Mouse (Mus musculus) C2C12 (cell line): ENCODE measurements around the gene Ceacam10. TPM values are rescaled to one million over a fixed set of nuclear protein-coding genes. Genes with fewer than 3 reads are reported as not detected.
A peak's percentile ranks its signal among the peaks of the same experiment; 100 is the strongest.

Experiments used
- H3K27me3 ChIP-seq: one replicate; pipeline ENCODE4 v1.6.1; 2011; ENCODE audit not compliant: control insufficient read depth, insufficient read depth, insufficient read length
- H3K36me3 ChIP-seq: one replicate; pipeline ENCODE4 v1.6.1; 2011; ENCODE audit not compliant: control insufficient read depth, insufficient read depth
- H3K4me3 ChIP-seq: one replicate; pipeline ENCODE4 v1.5.1; 2011; ENCODE audit warnings: mild to moderate bottlenecking, control low read depth; ENCODE audit not compliant: poor library complexity, insufficient read depth, severe bottlenecking
- H3K79me2 ChIP-seq: one replicate; pipeline ENCODE4 v1.6.1; 2011; ENCODE audit not compliant: control insufficient read depth, insufficient read depth
- H3K79me3 ChIP-seq: one replicate; pipeline ENCODE4 v1.6.1; 2011; ENCODE audit warnings: low read depth, control low read depth
- H3ac ChIP-seq: one replicate; pipeline ENCODE3; 2011; ENCODE audit warnings: low read depth; ENCODE audit not compliant: control insufficient read depth, insufficient read length
- CEBPB ChIP-seq: IDR thresholded peaks from one replicate; pipeline ENCODE4 v1.6.1; 2011; ENCODE audit warnings: low read depth, mild to moderate bottlenecking, control low read depth, moderate library complexity
- CTCF ChIP-seq: IDR thresholded peaks from one replicate; pipeline ENCODE4 v1.5.1; 2011; ENCODE audit not compliant: control insufficient read depth, insufficient read depth, insufficient read length
- FOSL1 ChIP-seq: IDR thresholded peaks from one replicate; pipeline ENCODE4 v1.8.0; 2011; ENCODE audit warnings: mild to moderate bottlenecking, low read length; ENCODE audit not compliant: poor library complexity, insufficient read depth, severe bottlenecking
- MAX ChIP-seq: IDR thresholded peaks from one replicate; pipeline ENCODE4 v1.6.1; 2011; ENCODE audit warnings: mild to moderate bottlenecking, control low read depth
- MYOD1 ChIP-seq: IDR thresholded peaks from one replicate; pipeline ENCODE4 v1.6.1; 2011; ENCODE audit warnings: low read depth; ENCODE audit not compliant: control insufficient read depth, insufficient read length
- MYOG ChIP-seq: IDR thresholded peaks from one replicate; pipeline ENCODE4 v1.6.1; 2011; ENCODE audit not compliant: control insufficient read depth, insufficient read length; ENCODE audit errors: extremely low read depth
- USF1 ChIP-seq: IDR thresholded peaks from one replicate; pipeline ENCODE4 v1.6.1; 2011; ENCODE audit warnings: low read depth, mild to moderate bottlenecking, control low read depth, moderate library complexity
- polyA plus RNA-seq: library from polyadenylated mRNA; unstranded; fragments of >200 nt; fragmentation: generic; extraction: Trizol; gene quantifications from one replicate; pipeline ENCODE4 v1.2.1, GENCODE M21; 2012; ENCODE audit warnings: missing spikeins

The Ceacam10 gene
- polyA plus RNA-seq, 1 experiment, result 0.04 TPM

- TF ChIP-seq MAX (no peak), MYOG (no peak), CTCF (no peak), MYOD1 (no peak), FOSL1 (no peak), CEBPB (no peak), USF1 (no peak)
- H3K27me3 ChIP-seq, result peaks cover 9% of the 10 kb centered on the region
- H3K79me3 ChIP-seq, result no peaks in the 10 kb centered on the region
- no peak overlapping the region for H3K4me3 ChIP-seq
- no peak overlapping the region for H3ac ChIP-seq
- no peaks in the 10 kb centered on the region for H3K36me3 ChIP-seq
- H3K79me2 ChIP-seq, result no peaks in the 10 kb centered on the region
Observed at GRCm38 (mm10) chr7:24797918-24798317, 20.9 kb downstream of the Ceacam10 start.

- Histone ChIP-seq H3K4me3 (no peak overlapping the region), H3K36me3 (no peaks in the 10 kb centered on the region), H3ac (no peak overlapping the region), H3K79me3 (no peaks in the 10 kb centered on the region), H3K27me3 (peaks cover 9% of the 10 kb centered on the region), H3K79me2 (no peaks in the 10 kb centered on the region)
- TF ChIP-seq FOSL1 (no peak), CEBPB (no peak), MYOG (no peak), MYOD1 (no peak), CTCF (no peak), MAX (no peak), USF1 (no peak)
Observed at GRCm38 (mm10) chr7:24802149-24802767, 25.3 kb downstream of the Ceacam10 start.

DNA sequence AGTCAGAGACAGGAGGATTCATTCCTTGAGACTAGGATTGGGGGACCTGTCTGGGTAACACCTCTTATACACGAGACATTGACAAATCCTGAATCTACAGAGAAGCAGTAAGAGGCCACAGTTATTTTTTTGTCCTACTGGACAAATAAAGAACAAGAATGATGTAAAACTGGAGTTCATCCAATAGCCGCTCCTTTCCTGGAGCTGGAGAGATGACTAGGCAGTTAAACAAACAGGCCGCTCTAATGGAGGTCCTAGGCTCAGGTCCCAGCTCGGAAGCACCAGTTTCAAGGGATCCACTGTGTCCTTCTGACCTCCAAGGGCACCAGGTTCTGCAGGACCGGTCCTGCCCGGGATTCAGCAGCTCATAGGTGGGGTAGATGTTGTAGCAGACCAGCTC is 27.8 kb downstream of the Ceacam10 start:
- no peaks in the 10 kb centered on the region for H3K79me3 ChIP-seq
- TF ChIP-seq CTCF, result no peak
- TF ChIP-seq MYOD1, result no peak
- TF ChIP-seq USF1, result no peak
- no peak for TF ChIP-seq MAX
- no peak for TF ChIP-seq MYOG
- no peak for TF ChIP-seq FOSL1
- TF ChIP-seq CEBPB, result no peak
- H3ac ChIP-seq, result no peak overlapping the region
- no peaks in the 10 kb centered on the region for H3K79me2 ChIP-seq
- H3K4me3 ChIP-seq, result no peak overlapping the region
- H3K27me3 ChIP-seq, result peaks cover 16% of the 10 kb centered on the region
- H3K36me3 ChIP-seq, result no peaks in the 10 kb centered on the region

DNA sequence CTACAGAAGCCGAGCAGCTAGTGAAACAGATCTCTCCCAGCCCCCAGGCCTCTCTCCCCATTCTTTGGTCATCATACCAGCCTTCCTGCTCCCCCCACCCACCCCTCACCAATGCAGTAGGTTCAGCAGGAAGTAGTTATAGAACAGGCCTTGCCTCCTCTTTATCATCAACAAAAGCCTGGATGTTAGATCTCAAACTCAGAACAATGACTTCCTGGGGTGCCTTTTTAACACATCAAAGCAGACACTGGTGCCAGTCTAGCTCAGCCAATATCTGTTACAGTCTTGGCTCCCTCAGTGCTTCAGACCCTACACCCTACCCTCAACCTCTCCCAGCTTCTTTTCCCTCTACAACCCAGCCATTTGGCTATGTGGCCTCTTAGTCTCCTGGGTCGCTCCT is 32.0 kb downstream of the Ceacam10 start:
- no peaks in the 10 kb centered on the region for H3K36me3 ChIP-seq
- H3K4me3 ChIP-seq, result no peak overlapping the region
- no peak for TF ChIP-seq MYOD1
- H3K79me2 ChIP-seq, result no peaks in the 10 kb centered on the region
- no peaks in the 10 kb centered on the region for H3K79me3 ChIP-seq
- H3ac ChIP-seq, result no peak overlapping the region
- peaks cover 24% of the 10 kb centered on the region for H3K27me3 ChIP-seq

GRCm38 (mm10) chr7:24817502-24817901 is 40.5 kb downstream of the Ceacam10 start:
- TF ChIP-seq FOSL1 (no peak), CTCF (peak; percentile 75), MYOG (no peak), USF1 (no peak), MYOD1 (no peak), MAX (no peak)
- no peaks in the 10 kb centered on the region for H3K36me3 ChIP-seq
- no peak overlapping the region for H3ac ChIP-seq
- no peaks in the 10 kb centered on the region for H3K79me2 ChIP-seq
- no peaks in the 10 kb centered on the region for H3K79me3 ChIP-seq
- H3K27me3 ChIP-seq, result peaks cover under 1% of the 10 kb centered on the region
- H3K4me3 ChIP-seq, result no peak overlapping the region

DNA sequence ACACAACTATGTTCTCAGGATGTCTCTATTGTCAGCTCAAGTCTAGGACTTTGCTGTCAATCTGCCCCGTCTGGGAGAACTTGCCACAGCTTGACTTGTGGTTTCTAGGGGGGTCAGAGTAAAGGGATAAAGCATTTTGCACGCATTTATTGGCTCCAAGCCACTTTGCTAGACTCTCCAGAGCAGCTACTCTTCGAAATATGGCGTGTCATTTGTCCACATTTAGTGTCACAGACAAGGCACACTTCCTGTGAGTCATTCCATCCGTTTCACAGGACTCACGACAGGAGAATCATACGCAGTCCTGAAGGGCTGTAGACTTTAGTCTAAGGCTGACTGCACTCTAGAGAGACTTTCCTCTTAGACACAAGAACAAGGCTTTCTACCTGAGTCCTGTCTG is 47.4 kb downstream of the Ceacam10 start:
- Histone ChIP-seq H3ac (no peak overlapping the region), H3K4me3 (no peak overlapping the region), H3K79me2 (no peaks in the 10 kb centered on the region), H3K27me3 (no peaks in the 10 kb centered on the region), H3K79me3 (no peaks in the 10 kb centered on the region), H3K36me3 (no peaks in the 10 kb centered on the region)
- TF ChIP-seq MAX (no peak), MYOD1 (no peak), USF1 (no peak), CTCF (no peak), FOSL1 (no peak), CEBPB (no peak), MYOG (no peak)
